Mouse (Mus musculus): ENCODE measurements at regions not wholly inside any gene's neighbourhood (a gene's known extent, or its start where the extent isn't known, plus 50 kb on each side); places are given as distances from the start of the nearest gene placed in this dataset.

GRCm38 (mm10) chr1:120667776-120668175, 65.6 kb downstream of the En1 start:
- DNase-seq (ENCODE audit: low spot score in 2 of 2): no peak

GRCm38 (mm10) chr1:120683532-120684245, 81.5 kb downstream of the En1 start:
- no peak for DNase-seq (ENCODE audit: low spot score in 2 of 2)

- peak in 1 of 2 experiments; percentile 3 for DNase-seq (ENCODE audit: low spot score in 2 of 2)
These were observed 83.5 kb downstream of the En1 start for GRCm38 (mm10) chr1:120685650-120686244.

GRCm38 (mm10) chr1:120691571-120691970, 89.4 kb downstream of the En1 start:
- no peak for DNase-seq (ENCODE audit: low spot score in 2 of 2)

GRCm38 (mm10) chr1:120698189-120698588, 96.0 kb downstream of the En1 start:
- no peak for DNase-seq (ENCODE audit: low spot score in 2 of 2)

GRCm38 (mm10) chr1:120704201-120704600, 102.0 kb downstream of the En1 start:
- DNase-seq (ENCODE audit: low spot score in 2 of 2): no peak

- no peak for DNase-seq (ENCODE audit: low spot score in 2 of 2)
These were observed 103.8 kb downstream of the En1 start for GRCm38 (mm10) chr1:120706011-120706410.

GRCm38 (mm10) chr1:120708511-120708910, 106.3 kb downstream of the En1 start:
- DNase-seq (ENCODE audit: low spot score in 2 of 2): no peak

GRCm38 (mm10) chr1:120715105-120715877, 113.1 kb downstream of the En1 start:
- DNase-seq (ENCODE audit: low spot score in 2 of 2): no peak

GRCm38 (mm10) chr1:120726777-120727176, 124.6 kb downstream of the En1 start:
- no peak for DNase-seq (ENCODE audit: low spot score in 2 of 2)

GRCm38 (mm10) chr1:120727427-120727826, 125.2 kb downstream of the En1 start:
- no peak for DNase-seq (ENCODE audit: low spot score in 2 of 2)

GRCm38 (mm10) chr1:120732003-120732402, 129.8 kb downstream of the En1 start:
- no peak for DNase-seq (ENCODE audit: low spot score in 2 of 2)

- no peak for DNase-seq (ENCODE audit: low spot score in 2 of 2)
These were observed 131.5 kb downstream of the En1 start for GRCm38 (mm10) chr1:120733683-120734082.

- no peak for DNase-seq (ENCODE audit: low spot score in 2 of 2)
These were observed 132.6 kb downstream of the En1 start for GRCm38 (mm10) chr1:120734846-120735245.

GRCm38 (mm10) chr1:120739499-120739898, 137.3 kb downstream of the En1 start:
- no peak for DNase-seq (ENCODE audit: low spot score in 2 of 2)

GRCm38 (mm10) chr1:120741091-120741740, 139.0 kb downstream of the En1 start:
- no peak for DNase-seq (ENCODE audit: low spot score in 2 of 2)

GRCm38 (mm10) chr1:120748963-120749362, 146.7 kb downstream of the En1 start:
- DNase-seq (ENCODE audit: low spot score in 2 of 2): no peak

GRCm38 (mm10) chr1:120753406-120753805, 151.2 kb downstream of the En1 start:
- no peak for DNase-seq (ENCODE audit: low spot score in 2 of 2)

- DNase-seq (ENCODE audit: low spot score in 2 of 2): no peak
These were observed 152.1 kb downstream of the En1 start for GRCm38 (mm10) chr1:120754337-120754736.

- no peak for DNase-seq (ENCODE audit: low spot score in 2 of 2)
These were observed 155.1 kb downstream of the En1 start for GRCm38 (mm10) chr1:120757283-120757821.

GRCm38 (mm10) chr1:120758172-120758571, 156.0 kb downstream of the En1 start:
- DNase-seq (ENCODE audit: low spot score in 2 of 2): no peak

- DNase-seq (ENCODE audit: low spot score in 2 of 2): no peak
These were observed 156.5 kb downstream of the En1 start for GRCm38 (mm10) chr1:120758762-120759161.
